In genomic region chr19:46511263-46511662, GRCm38 (mm10) we compare ENCODE assay signal across 9 mouse cellular contexts. TPM values are rescaled to one million over a fixed set of nuclear protein-coding genes. Genes with fewer than 3 reads are reported as not detected.
A peak's percentile ranks its signal among the peaks of the same experiment; 100 is the strongest.
DNase-seq lines count a peak whose midpoint lies in the region; ATAC-seq and TF ChIP-seq lines count a peak whose summit lies in the region.
"Had no signal": no experiment of that assay in that cellular context is flagged by ENCODE, and none has a peak within 500 bp of the region (broad histone marks: within the 10 kb centered on the region; RNA-seq: fewer than 3 reads in every experiment).

No protein-coding gene starts in this region.

- no peak overlapping the region for H3K4me3 ChIP-seq in embryonic facial prominence, embryonic 14.5 days (ENCODE audit: low read depth, low read length)
- no peak overlapping the region; the same call in 1 of the 2 replicates for H3K4me3 ChIP-seq in embryonic facial prominence, embryonic 10.5 days
- no peak overlapping the region for H3K4me3 ChIP-seq in liver, postnatal 0 days (ENCODE audit: low read depth, low read length)
- H3K4me3 ChIP-seq: limb, embryonic 12.5 days had no signal

- H3K9me3 ChIP-seq in embryonic facial prominence, embryonic 14.5 days (ENCODE audit: control insufficient read depth, low read length), result no peaks in the 10 kb centered on the region
- no peaks in the 10 kb centered on the region for H3K9me3 ChIP-seq in embryonic facial prominence, embryonic 10.5 days
- no peaks in the 10 kb centered on the region for H3K9me3 ChIP-seq in liver, postnatal 0 days (ENCODE audit: low read length)
- H3K9me3 ChIP-seq: limb, embryonic 12.5 days had no signal

- TF ChIP-seq EP300 in liver, postnatal 0 days (IDR thresholded peaks at IDR 0.05; ENCODE audit: low read depth), result no peak

- DNase-seq in embryonic facial prominence, embryonic 14.5 days (ENCODE audit: low spot score), result no peak
- DNase-seq in embryonic facial prominence, embryonic 10.5 days (ENCODE audit: low spot score), result no peak
- DNase-seq in thymus, postnatal 0 days (ENCODE audit: low spot score), result peak; percentile 40
- DNase-seq in thymus, postnatal 4 days, result no peak
- no peak for DNase-seq in liver, postnatal 0 days
- DNase-seq in cerebellum, postnatal 4 days (ENCODE audit: low spot score in 2 of 2), result no peak
- DNase-seq in cerebellum, adult 11 months, result no peak
- DNase-seq in right cerebral cortex, postnatal 4 days, result no peak

- no peak for TF ChIP-seq CTCF in liver, postnatal 0 days (IDR thresholded peaks at IDR 0.05; ENCODE audit: low read depth)

- H3K4me2 ChIP-seq in embryonic facial prominence, embryonic 14.5 days (ENCODE audit: low read depth, low read length), result no peak overlapping the region
- no peak overlapping the region for H3K4me2 ChIP-seq in liver, postnatal 0 days (ENCODE audit: low read depth, low read length)
- H3K4me2 ChIP-seq: limb, embryonic 12.5 days had no signal

- no peak for ATAC-seq in embryonic facial prominence, embryonic 14.5 days (ENCODE audit: low read depth)
- ATAC-seq in liver, postnatal 0 days, result peak; percentile 56

- H3K27ac ChIP-seq in embryonic facial prominence, embryonic 14.5 days (replicated peaks; ENCODE audit: low read depth, low read length), result 0 out of 2 replicates have a peak overlapping the region, but pooled peaks have one; percentile 23
- H3K27ac ChIP-seq in embryonic facial prominence, embryonic 10.5 days (replicated peaks), result no peak overlapping the region
- peak overlapping the region; percentile 70 for H3K27ac ChIP-seq in liver, postnatal 0 days (ENCODE audit: low read depth)
- H3K27ac ChIP-seq: limb, embryonic 12.5 days had no signal

- peaks cover 89% of the 10 kb centered on the region for H3K36me3 ChIP-seq in embryonic facial prominence, embryonic 14.5 days (ENCODE audit: control insufficient read depth, insufficient read depth, low read length)
- H3K36me3 ChIP-seq in embryonic facial prominence, embryonic 10.5 days (replicated peaks), result peaks cover 98% of the 10 kb centered on the region
- peaks cover 82% of the 10 kb centered on the region for H3K36me3 ChIP-seq in liver, postnatal 0 days (replicated peaks; ENCODE audit: insufficient read depth, low read length)

- H3K9ac ChIP-seq in embryonic facial prominence, embryonic 14.5 days (ENCODE audit: low read depth, low read length), result no peak overlapping the region
- H3K9ac ChIP-seq in liver, postnatal 0 days (replicated peaks), result no peak overlapping the region
- H3K9ac ChIP-seq: limb, embryonic 12.5 days had no signal

- no peaks in the 10 kb centered on the region for H3K27me3 ChIP-seq in embryonic facial prominence, embryonic 14.5 days (replicated peaks; ENCODE audit: control insufficient read depth, insufficient read depth, low read length)
- no peaks in the 10 kb centered on the region for H3K27me3 ChIP-seq in embryonic facial prominence, embryonic 10.5 days (replicated peaks; ENCODE audit: low read depth, poor library complexity, severe bottlenecking)
- no peaks in the 10 kb centered on the region for H3K27me3 ChIP-seq in liver, postnatal 0 days (ENCODE audit: insufficient read depth, low read length)
- H3K27me3 ChIP-seq: limb, embryonic 12.5 days had no signal

- WGBS in embryonic facial prominence, embryonic 14.5 days, result 85% methylated on average over 10 of the region's 10 CpGs
- WGBS in embryonic facial prominence, embryonic 10.5 days, result 89% methylated on average over 10 of the region's 10 CpGs
- 64% methylated on average over 10 of the region's 10 CpGs for WGBS in liver, postnatal 0 days (ENCODE audit: insufficient replicate concordance)

- peaks cover 17% of the 10 kb centered on the region for H3K4me1 ChIP-seq in embryonic facial prominence, embryonic 14.5 days (ENCODE audit: control insufficient read depth, insufficient read depth, low read length)
- peaks cover 43% of the 10 kb centered on the region for H3K4me1 ChIP-seq in embryonic facial prominence, embryonic 10.5 days
- peaks cover 52% of the 10 kb centered on the region for H3K4me1 ChIP-seq in liver, postnatal 0 days (ENCODE audit: insufficient read depth)

RNA-seq across cellular contexts. Expression of gene Trim8, which starts 9.8 kb away (rescaled TPM):
- polyA plus RNA-seq in embryonic facial prominence, embryonic 14.5 days (2014; fragmentation: Nextera tagmentation; extraction: Ambion mirVana), result 21.5 and 27.1 TPM in 2 replicates
- 19.5 and 20.9 TPM in 2 replicates for polyA plus RNA-seq in embryonic facial prominence, embryonic 10.5 days (2016; fragmentation: Nextera tagmentation; extraction: Ambion mirVana)
- 20.4 and 23.6 TPM in 2 replicates for polyA plus RNA-seq in thymus, postnatal 0 days (2015; fragmentation: Nextera tagmentation; extraction: Ambion mirVana)
- 7.9 and 9.8 TPM in 2 replicates for polyA plus RNA-seq in liver, postnatal 0 days (2015; fragmentation: Nextera tagmentation; extraction: Ambion mirVana)
